Comparison of ENCODE assay signal across 1 mouse cellular context in the genomic region with DNA sequence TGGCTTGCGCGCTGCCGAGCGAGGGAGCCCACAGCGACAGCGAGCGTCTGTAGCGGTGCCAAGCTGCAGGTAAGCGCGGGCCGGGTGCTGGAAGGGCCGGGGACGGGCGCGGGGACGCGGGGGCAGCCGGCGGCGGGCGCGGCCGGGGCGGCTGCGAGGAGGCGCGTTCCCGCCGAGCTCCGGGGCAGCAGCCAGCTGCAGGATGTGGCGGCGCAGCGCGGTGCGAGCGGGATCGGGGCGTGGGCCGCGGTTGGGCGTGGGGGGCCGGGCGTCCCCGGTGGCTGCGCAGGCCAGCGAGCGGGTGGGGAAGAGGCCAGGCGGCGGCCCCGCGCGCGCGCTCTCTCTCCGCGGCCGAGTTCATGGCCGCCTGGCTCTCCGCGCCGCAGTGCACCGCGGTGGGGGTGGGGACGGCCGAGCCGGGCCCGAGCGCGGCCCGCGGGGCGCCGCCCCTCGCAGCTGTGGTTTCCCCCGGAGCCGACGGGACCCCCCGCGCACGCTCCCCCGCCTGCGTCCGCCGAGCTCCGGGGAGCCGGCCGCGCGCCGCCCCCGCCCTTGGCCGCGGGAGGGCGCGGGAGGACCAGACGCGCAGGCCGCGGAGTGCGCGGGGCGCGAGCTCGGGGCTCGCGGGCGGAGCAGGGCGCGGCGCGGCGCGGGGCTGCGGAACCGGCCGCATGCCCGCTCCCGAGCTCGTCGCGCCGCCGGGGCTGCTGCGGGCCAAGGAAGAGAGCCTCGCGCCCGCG.
TF ChIP-seq lines count a peak whose summit lies in the region.

No protein-coding gene starts in this region.

TF ChIP-seq in CH12.LX, 34 proteins besides CTCF, POLR2A, EP300 and RAD21:
- TF ChIP-seq UBTF (IDR thresholded peaks at IDR 0.05; ENCODE audit: low read depth, low read length) = peak; percentile 24; the same call in 1 of the 2 replicates
- TF ChIP-seq NRF1 (IDR thresholded peaks at IDR 0.05; ENCODE audit: low read depth, low read length) = peak; percentile 48; the same call in 1 of the 2 replicates
- TF ChIP-seq JUND (conservative IDR thresholded peaks at IDR 0.05; ENCODE audit: low read depth, low read length) = no peak
TF ChIP-seq in CH12.LX: peak in this region for 2.
